Mouse (Mus musculus): ENCODE results near the gene Stau1. TPM values are rescaled to one million over a fixed set of nuclear protein-coding genes. Genes with fewer than 3 reads are reported as not detected.

Gene Stau1
- polyA plus RNA-seq (2016; fragmentation: Nextera tagmentation; extraction: Ambion mirVana), result 69.6 and 71.8 TPM in 2 replicates

DNA sequence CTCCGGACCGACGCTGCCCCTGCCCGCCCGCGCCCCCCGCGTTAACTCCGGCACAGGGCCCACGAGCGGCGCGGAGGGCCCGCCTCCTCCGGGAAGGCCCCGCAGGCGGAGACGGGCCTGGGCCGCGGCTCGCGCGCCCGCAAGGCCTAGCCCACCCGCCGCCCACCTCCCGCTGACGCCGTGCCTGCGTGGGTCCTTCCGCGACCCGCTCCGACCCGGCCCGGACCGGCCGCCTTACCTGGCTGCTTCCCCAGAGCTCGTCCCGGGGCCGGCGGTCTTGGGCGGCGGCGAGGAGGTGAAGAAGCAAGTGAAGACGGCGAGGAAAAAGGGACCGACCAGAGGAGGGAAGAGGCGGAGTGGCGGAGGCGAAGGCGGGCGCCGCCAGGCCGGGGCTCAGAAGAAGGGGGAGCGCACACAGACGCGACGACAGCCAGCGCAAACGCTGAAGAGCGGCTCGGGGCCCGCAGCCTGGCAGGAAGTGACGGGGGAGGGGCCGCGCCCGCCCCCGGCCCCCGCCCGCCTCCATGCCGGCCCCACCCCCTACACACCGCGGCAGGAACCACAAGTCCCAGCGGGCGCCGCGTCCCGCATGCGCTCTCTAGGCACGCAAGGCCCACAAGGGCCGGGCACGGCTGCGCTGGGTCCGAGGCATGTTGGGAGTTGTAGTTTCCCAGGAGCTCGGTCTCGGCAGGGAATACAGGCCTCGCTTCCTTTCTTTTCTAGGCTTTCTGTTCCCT is at the start of gene Stau1:
Gene Stau1 (minus strand): TSS at position 504 of the 737 bp plus-strand sequence.
- no peaks in the 10 kb centered on the region for H3K27me3 ChIP-seq (replicated peaks)
- no peaks in the 10 kb centered on the region for H3K9me3 ChIP-seq (replicated peaks)
- under 1% methylated on average over 84 of the region's 88 CpGs for WGBS
- peak within 1 kb of the TSS; percentile 90 for H3K4me2 ChIP-seq
- peak; percentile 100 for ATAC-seq (ENCODE audit: insufficient number of reproducible peaks, low FRiP score)
- H3K27ac ChIP-seq (ENCODE audit: poor library complexity, severe bottlenecking), result peak within 1 kb of the TSS; percentile 97
- H3K4me1 ChIP-seq (replicated peaks), result peaks cover 37% of the 10 kb centered on the region
- peak within 1 kb of the TSS; percentile 86 for H3K4me3 ChIP-seq
- H3K36me3 ChIP-seq, result no peaks in the 10 kb centered on the region
- peak within 1 kb of the TSS; percentile 97 for H3K9ac ChIP-seq

DNA sequence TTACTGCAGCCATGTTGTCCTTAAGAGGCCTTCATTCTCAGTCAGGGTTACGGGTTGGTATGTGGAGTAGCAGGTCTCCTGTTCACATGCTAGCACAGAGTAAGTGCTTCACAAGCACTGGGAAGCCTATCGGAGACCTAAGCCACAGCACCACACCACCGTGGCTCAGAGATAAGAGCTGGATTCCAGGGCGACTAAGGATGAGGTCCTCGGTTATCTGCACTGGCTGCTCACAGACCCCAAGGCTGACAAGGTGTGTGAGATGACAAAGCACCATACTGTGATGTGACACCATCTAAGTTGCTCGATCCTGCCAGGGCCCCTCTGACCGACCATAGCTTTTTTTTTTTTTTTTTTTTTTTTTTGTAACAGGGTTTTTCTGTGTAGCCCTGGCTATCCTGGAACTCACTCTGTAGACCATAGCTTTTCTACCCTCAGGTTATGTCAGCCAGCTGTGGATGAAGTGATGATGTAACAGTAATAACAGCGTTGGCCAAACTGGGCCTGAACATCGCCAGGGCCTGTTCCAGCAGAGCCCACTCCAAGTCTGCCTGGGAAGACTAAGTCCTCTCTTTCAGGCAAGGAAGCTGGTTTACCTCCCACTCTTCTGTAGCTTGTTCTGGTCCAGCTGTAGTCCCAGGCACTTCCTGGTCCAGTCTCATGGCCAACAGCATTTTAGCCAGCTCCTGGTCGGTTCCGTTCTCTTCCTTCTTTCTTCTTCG is 47.5 kb upstream of the Stau1 start:
- Histone ChIP-seq H3K4me3 (no peak overlapping the region), H3K27me3 (replicated peaks) (no peaks in the 10 kb centered on the region), H3K36me3 (peaks cover 93% of the 10 kb centered on the region), H3K27ac (ENCODE audit: poor library complexity, severe bottlenecking) (peak overlapping the region; percentile 70), H3K4me2 (peak overlapping the region; percentile 23; the same call in 1 of the 2 replicates), H3K9me3 (replicated peaks) (no peaks in the 10 kb centered on the region), H3K9ac (no peak overlapping the region), H3K4me1 (replicated peaks) (peaks cover 13% of the 10 kb centered on the region)
- 47% methylated on average over 12 of the region's 12 CpGs for WGBS
- ATAC-seq (ENCODE audit: insufficient number of reproducible peaks, low FRiP score), result peak; percentile 92

DNA sequence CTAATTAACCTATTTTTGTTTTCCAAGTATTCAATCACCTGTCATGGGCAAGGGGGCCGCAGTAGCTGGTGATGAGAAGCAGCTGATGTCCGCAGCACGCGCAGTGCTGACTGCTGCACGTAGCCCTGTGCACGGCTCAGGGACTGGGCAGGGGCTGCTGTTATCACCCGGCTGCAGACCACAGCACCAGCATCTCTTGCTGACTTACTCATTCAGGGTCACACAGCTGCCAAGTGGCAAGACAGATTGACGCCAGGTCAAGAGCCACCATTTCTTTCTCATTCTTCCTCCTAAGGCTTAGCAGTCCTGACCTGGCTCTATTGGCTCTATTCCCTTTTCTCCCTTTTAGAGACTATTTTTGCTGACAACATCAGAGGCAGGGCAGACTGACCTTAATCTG is 43.3 kb upstream of the Stau1 start:
- H3K27ac ChIP-seq (ENCODE audit: poor library complexity, severe bottlenecking), result no peak overlapping the region
- H3K4me3 ChIP-seq, result no peak overlapping the region
- peaks cover 9% of the 10 kb centered on the region for H3K4me1 ChIP-seq (replicated peaks)
- peaks cover 98% of the 10 kb centered on the region for H3K36me3 ChIP-seq
- no peaks in the 10 kb centered on the region for H3K27me3 ChIP-seq (replicated peaks)
- WGBS, result 77% methylated on average over 8 of the region's 8 CpGs
- peak; percentile 71; the same call in 1 of the 2 replicates for ATAC-seq (ENCODE audit: insufficient number of reproducible peaks, low FRiP score)
- H3K4me2 ChIP-seq, result no peak overlapping the region
- H3K9ac ChIP-seq, result no peak overlapping the region
- no peaks in the 10 kb centered on the region for H3K9me3 ChIP-seq (replicated peaks)

DNA sequence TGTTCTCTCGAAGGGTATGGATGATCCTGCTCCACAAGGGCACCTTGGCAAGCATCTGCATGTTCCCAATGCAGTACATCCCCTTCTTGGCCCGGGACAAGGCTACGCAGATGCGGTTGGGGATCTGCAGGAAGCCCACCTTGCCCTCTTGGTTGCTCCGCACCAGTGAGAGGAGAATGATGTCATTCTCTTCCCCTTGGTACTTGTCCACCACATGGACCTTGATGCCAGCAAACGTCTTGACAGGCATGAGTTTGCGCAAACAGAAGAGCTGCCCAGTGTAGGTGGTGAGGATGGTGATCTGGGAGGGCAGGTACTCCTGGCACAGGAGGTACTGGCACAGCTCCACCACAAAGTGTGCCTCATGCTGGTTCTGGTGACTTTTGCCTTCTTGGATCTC is 42.6 kb upstream of the Stau1 start:
- no peak overlapping the region for H3K9ac ChIP-seq
- H3K27me3 ChIP-seq (replicated peaks), result no peaks in the 10 kb centered on the region
- WGBS, result 90% methylated on average over 7 of the region's 7 CpGs
- no peak for ATAC-seq (ENCODE audit: insufficient number of reproducible peaks, low FRiP score)
- peaks cover 9% of the 10 kb centered on the region for H3K4me1 ChIP-seq (replicated peaks)
- H3K4me3 ChIP-seq, result no peak overlapping the region
- H3K4me2 ChIP-seq, result no peak overlapping the region
- no peak overlapping the region for H3K27ac ChIP-seq (ENCODE audit: poor library complexity, severe bottlenecking)
- H3K9me3 ChIP-seq (replicated peaks), result no peaks in the 10 kb centered on the region
- peaks cover 98% of the 10 kb centered on the region for H3K36me3 ChIP-seq

DNA sequence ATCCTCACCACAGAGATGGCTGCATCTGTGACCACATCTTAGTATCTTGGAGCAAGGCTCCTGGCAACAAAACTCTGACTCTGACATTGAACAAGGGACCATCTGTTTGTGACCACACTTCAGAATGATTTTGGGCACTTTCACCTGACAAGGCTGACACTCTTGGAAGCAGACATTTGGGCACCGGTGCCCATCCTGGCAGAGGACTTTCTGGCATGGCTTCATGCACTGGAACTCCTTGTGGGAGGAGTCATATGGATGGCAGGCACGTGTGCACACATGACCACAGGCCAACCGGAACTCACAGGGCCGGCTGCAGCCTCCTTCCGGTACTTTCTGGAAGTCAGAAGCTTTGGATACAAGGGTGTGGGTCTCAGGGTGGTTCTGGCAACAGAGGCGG is 42.2 kb upstream of the Stau1 start:
- ATAC-seq (ENCODE audit: insufficient number of reproducible peaks, low FRiP score), result no peak
- Histone ChIP-seq H3K27ac (ENCODE audit: poor library complexity, severe bottlenecking) (no peak overlapping the region), H3K4me1 (replicated peaks) (peaks cover 7% of the 10 kb centered on the region), H3K4me3 (no peak overlapping the region), H3K36me3 (peaks cover 100% of the 10 kb centered on the region), H3K27me3 (replicated peaks) (no peaks in the 10 kb centered on the region), H3K9me3 (replicated peaks) (no peaks in the 10 kb centered on the region), H3K9ac (no peak overlapping the region), H3K4me2 (no peak overlapping the region)
- 92% methylated on average over 6 of the region's 6 CpGs for WGBS

DNA sequence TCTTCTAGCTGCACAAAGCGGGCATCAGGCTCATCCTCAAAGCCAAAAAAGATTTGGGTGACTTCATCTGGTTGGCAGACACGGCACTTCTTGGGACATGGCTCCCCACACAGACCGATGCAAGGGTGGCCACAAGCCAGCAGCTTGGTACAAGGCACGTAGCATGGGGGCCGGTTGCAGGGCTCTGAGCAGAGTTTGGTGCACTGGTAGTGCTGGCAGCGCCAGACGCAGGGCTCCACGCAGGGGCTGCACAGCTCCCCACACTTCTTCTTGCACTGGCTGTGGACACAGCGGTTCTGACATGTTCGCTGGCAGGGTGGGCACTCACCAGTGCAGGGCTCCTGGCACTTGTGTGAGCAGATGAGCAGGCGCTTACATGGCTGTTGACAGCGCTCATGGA is 41.6 kb upstream of the Stau1 start:
- Histone ChIP-seq H3K4me2 (no peak overlapping the region), H3K9me3 (replicated peaks) (no peaks in the 10 kb centered on the region), H3K27ac (ENCODE audit: poor library complexity, severe bottlenecking) (no peak overlapping the region), H3K4me1 (replicated peaks) (peaks cover 2% of the 10 kb centered on the region), H3K36me3 (peaks cover 100% of the 10 kb centered on the region), H3K27me3 (replicated peaks) (no peaks in the 10 kb centered on the region), H3K9ac (no peak overlapping the region), H3K4me3 (no peak overlapping the region)
- no peak for ATAC-seq (ENCODE audit: insufficient number of reproducible peaks, low FRiP score)
- 90% methylated on average over 12 of the region's 12 CpGs for WGBS

DNA sequence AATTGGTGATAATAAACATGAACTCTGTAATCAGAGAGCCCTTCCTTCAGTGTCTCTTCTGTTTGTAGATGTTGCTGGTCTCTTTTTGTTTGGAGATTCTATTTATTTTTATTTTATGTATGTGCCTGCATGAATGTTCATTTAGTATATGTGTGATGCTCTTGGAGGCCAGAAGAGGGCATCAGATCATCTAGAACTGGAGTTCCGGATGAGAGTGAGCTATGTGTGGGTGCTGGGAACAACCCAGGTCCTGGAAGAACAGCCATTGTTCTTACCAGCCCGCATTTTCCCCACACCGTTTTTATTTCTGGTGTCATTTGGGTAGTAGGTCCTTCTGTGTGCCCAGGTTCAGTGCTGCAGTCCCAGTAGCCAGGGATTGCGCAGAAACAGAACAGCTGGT is 34.4 kb upstream of the Stau1 start:
- Histone ChIP-seq H3K4me2 (no peak overlapping the region), H3K4me1 (replicated peaks) (no peaks in the 10 kb centered on the region), H3K9me3 (replicated peaks) (no peaks in the 10 kb centered on the region), H3K9ac (no peak overlapping the region), H3K27me3 (replicated peaks) (no peaks in the 10 kb centered on the region), H3K27ac (ENCODE audit: poor library complexity, severe bottlenecking) (no peak overlapping the region), H3K4me3 (no peak overlapping the region), H3K36me3 (peaks cover 98% of the 10 kb centered on the region)
- WGBS, result 95% methylated on average over 4 of the region's 4 CpGs
- no peak for ATAC-seq (ENCODE audit: insufficient number of reproducible peaks, low FRiP score)

DNA sequence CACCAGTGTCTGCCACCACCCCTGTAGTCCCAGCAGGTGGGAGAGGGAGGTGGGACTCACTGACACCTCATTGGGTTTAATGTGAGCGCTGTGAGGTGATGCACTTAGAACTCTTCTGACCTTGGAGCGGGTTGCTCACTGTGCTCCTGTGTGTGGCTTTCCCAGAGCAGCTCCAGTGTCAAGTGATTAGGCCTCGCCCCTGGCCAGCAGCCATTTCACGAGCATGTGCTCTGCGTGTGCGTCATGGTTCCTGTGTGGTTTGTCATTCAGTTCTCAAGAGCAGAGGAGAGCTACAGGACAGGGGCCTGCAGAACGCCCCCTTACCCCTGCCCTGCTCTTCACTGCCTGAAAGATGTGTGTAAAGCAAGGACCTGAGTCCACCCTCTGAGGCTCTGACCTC is 32.5 kb upstream of the Stau1 start:
- Histone ChIP-seq H3K27me3 (replicated peaks) (no peaks in the 10 kb centered on the region), H3K4me1 (replicated peaks) (no peaks in the 10 kb centered on the region), H3K36me3 (peaks cover 95% of the 10 kb centered on the region), H3K9ac (no peak overlapping the region), H3K9me3 (replicated peaks) (no peaks in the 10 kb centered on the region), H3K27ac (ENCODE audit: poor library complexity, severe bottlenecking) (no peak overlapping the region), H3K4me3 (no peak overlapping the region), H3K4me2 (no peak overlapping the region)
- no peak for ATAC-seq (ENCODE audit: insufficient number of reproducible peaks, low FRiP score)
- WGBS, result 87% methylated on average over 7 of the region's 7 CpGs

DNA sequence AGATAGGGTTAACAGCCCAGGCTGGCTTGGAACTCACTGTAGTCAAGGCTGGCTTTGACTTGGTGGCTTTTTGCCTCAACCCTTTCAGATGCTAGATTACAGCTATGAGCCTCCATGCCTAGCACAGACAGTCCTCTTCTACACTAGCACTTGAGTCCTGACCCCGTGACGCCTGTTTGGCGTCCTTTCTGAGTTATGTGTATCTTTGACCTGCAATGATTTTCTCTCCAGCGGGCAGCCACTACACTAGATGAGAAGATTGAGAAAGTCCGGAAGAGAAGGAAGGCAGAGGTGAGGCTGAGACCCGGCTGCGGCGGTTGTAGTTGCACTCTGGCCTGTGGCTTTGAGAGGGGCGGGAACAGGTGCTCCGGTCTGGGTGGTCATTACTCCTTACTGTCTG is 23.3 kb upstream of the Stau1 start:
- no peaks in the 10 kb centered on the region for H3K27me3 ChIP-seq (replicated peaks)
- H3K36me3 ChIP-seq, result peaks cover 62% of the 10 kb centered on the region
- H3K4me1 ChIP-seq (replicated peaks), result peaks cover 17% of the 10 kb centered on the region
- no peak for ATAC-seq (ENCODE audit: insufficient number of reproducible peaks, low FRiP score)
- H3K4me2 ChIP-seq, result no peak overlapping the region
- no peak overlapping the region for H3K4me3 ChIP-seq
- no peak overlapping the region for H3K27ac ChIP-seq (ENCODE audit: poor library complexity, severe bottlenecking)
- no peaks in the 10 kb centered on the region for H3K9me3 ChIP-seq (replicated peaks)
- WGBS, result 90% methylated on average over 10 of the region's 10 CpGs
- H3K9ac ChIP-seq, result no peak overlapping the region

DNA sequence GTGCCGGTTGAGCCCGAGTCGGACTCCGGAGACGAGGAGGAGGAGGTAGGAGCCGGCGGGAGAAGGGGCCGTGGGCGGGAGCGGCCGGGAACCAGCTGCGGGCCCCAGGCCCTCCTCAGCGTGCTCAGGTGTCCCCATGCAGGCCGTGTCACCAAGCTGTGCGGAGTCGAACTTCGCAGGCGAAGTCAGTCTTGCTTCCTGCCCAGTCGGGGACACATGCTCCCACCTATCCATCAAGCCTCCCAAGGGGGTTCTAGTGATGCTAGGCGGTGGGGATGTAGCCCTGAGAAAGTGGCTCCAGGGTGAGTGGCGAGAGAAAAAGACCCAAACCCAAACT is 19.3 kb upstream of the Stau1 start:
- Histone ChIP-seq H3K27me3 (replicated peaks) (no peaks in the 10 kb centered on the region), H3K4me2 (peak overlapping the region; percentile 86), H3K36me3 (peaks cover 28% of the 10 kb centered on the region), H3K9me3 (replicated peaks) (no peaks in the 10 kb centered on the region), H3K4me3 (peak overlapping the region; percentile 92), H3K27ac (ENCODE audit: poor library complexity, severe bottlenecking) (no peak overlapping the region), H3K4me1 (replicated peaks) (peaks cover 17% of the 10 kb centered on the region), H3K9ac (peak overlapping the region; percentile 84)
- WGBS, result 0% methylated on average over 21 of the region's 21 CpGs
- peak; percentile 72 for ATAC-seq (ENCODE audit: insufficient number of reproducible peaks, low FRiP score)

DNA sequence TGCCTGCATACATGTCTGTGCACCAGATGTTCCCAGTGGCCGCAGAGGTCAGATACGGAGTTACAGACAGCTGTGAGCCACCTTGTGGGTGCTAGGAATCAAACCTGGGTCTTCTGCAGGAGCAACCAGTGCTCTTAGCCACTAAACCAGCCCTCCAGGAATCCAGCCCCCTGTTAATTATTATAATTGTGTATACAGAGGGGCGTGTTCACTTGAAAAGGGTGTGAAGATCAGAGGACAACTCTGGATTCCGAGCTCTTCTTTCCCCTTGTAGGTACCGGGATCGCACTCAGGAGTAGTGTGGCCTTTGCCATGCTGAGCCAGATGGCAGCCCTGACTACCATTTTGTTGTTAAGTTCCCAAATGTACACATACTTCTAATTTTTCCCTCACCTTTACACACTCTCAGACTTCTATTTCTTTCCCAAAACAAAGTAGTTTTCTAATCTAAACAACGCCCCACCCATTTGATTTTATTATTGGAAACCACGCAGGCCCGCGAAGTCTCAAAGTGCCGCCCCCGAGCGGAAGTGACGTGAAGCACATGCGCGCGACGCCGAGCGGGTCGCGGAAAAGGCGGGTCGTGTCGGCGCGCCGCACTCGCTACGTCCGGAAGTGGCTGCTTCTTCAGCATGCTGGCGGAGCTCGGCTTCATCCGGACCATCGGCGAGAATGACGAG is 18.7 kb upstream of the Stau1 start, which contains the start of gene Ddx27:
Gene Ddx27 (plus strand): TSS at position 492 of the 680 bp plus-strand sequence.
- 2% methylated on average over 37 of the region's 37 CpGs for WGBS
- no peaks in the 10 kb centered on the region for H3K9me3 ChIP-seq (replicated peaks)
- H3K27ac ChIP-seq (ENCODE audit: poor library complexity, severe bottlenecking), result peak within 1 kb of the TSS; percentile 74
- H3K9ac ChIP-seq, result peak within 1 kb of the TSS; percentile 84
- no peaks in the 10 kb centered on the region for H3K27me3 ChIP-seq (replicated peaks)
- H3K4me2 ChIP-seq, result peak within 1 kb of the TSS; percentile 86
- peaks cover 17% of the 10 kb centered on the region for H3K4me1 ChIP-seq (replicated peaks)
- peak; percentile 87 for ATAC-seq (ENCODE audit: insufficient number of reproducible peaks, low FRiP score)
- peaks cover 23% of the 10 kb centered on the region for H3K36me3 ChIP-seq
- H3K4me3 ChIP-seq, result peak within 1 kb of the TSS; percentile 92

Data from heart, embryonic 12.5 days (tissue).